Mouse (Mus musculus): Measurements from ENCODE around the gene Prkaa1. TPM values are rescaled to one million over a fixed set of nuclear protein-coding genes. Genes with fewer than 3 reads are reported as not detected.

Prkaa1 gene
- polyA plus RNA-seq, 1 experiment from 2014 or later: 12.9 TPM

DNA sequence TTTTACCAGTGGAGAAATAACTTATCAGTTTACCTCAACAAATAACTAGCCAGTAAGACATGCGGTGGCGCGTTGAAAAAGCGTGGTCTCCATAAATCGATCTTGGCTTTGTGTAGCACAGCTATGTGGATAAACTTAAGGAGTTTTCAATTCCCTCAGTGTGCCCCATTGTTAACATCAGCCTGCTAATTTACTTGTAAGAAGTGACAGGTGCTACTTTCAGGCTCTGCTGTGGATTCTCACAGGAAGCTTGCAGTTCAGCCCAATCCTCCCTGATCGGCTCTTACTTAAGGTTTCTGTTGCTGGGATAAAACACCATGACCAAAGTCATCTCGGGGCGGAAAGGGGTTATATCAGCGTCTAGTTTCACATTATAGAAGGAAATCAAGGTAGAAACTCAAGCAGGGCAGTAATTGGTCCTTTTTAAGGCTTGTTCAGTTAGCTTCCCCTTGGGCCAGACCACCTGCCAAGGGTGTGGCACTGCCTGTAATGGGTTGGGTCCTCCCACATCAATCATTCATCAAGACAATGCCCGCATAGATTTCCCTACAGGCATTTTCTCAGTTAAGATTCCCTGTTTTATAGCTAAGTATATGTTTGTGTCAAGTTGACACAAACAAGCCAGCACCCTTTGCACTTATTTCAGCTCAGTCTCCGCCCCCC, 41.1 kb downstream of the Prkaa1 start:
- H3K27ac ChIP-seq (ENCODE audit: low read length): peak overlapping the region; percentile 91
- no peaks in the 10 kb centered on the region for H3K9me3 ChIP-seq (replicated peaks; ENCODE audit: control insufficient read depth, low read length, poor library complexity, severe bottlenecking)
- peak overlapping the region; percentile 61 for H3K9ac ChIP-seq (ENCODE audit: low read depth, low read length)
- peaks cover 17% of the 10 kb centered on the region for H3K4me1 ChIP-seq (ENCODE audit: control insufficient read depth, insufficient read depth, low read length)
- H3K4me3 ChIP-seq (ENCODE audit: low read depth, low read length): peak overlapping the region; percentile 62
- 42% methylated on average over 10 of the region's 11 CpGs for WGBS
- peak overlapping the region; percentile 68 for H3K4me2 ChIP-seq (ENCODE audit: low read length)
- peak; percentile 66 for ATAC-seq
- no peaks in the 10 kb centered on the region for H3K27me3 ChIP-seq (ENCODE audit: control insufficient read depth, insufficient read depth, low read depth, low read length)
- H3K36me3 ChIP-seq (ENCODE audit: control insufficient read depth, insufficient read depth, low read length): no peaks in the 10 kb centered on the region

DNA sequence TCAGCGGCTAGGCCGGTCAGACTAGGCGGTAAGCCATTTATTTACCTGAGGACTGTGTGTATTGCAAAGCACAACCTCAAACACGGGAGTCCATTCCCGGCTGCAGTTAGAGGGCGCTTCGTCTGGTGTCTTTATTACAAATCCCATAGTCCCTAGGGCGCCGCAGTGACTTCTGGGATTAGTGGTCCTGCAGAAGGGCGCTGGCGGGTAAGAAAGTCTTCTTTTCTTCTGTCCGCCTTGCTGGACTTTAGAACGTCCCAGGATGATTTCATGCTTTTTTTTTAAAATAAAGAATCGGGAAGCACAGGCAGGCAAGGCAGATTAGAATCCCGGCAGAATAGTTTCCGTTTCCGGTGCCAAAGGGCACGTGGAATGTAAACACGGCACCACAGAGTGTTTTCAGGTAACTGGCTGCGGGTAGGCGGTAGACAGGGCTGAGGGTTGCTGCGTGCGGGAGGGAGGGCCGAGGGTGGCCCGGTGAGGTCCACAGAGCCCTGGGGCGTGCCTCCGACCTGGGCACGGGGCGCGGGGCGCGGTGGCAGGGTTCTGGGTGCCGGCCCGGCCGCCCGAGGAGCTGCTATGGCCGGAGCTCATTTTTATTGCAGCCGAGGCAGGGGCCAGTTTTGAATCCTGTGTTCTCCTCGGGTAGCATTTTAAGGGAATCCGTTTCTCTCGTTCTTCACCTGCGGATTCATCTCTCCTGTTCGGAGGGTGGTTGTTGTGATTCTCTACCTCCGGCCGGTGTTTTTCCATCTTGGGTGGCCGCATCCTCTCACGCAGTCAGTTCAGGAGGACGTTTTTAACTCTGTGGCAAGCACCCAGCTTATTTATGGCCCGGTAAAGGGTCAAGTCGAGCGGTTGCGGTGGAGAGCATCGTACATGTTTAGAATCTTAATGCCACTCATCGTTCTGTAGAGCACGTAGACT, 42.0 kb downstream of the Prkaa1 start, which contains the start of gene Ttc33:
Gene Ttc33, plus strand, starts transcription at position 160 of the 927 bp plus-strand sequence.
- H3K4me3 ChIP-seq (ENCODE audit: low read depth, low read length): peak within 1 kb of the TSS; percentile 62
- no peaks in the 10 kb centered on the region for H3K9me3 ChIP-seq (replicated peaks; ENCODE audit: control insufficient read depth, low read length, poor library complexity, severe bottlenecking)
- peak within 1 kb of the TSS; percentile 61 for H3K9ac ChIP-seq (ENCODE audit: low read depth, low read length)
- H3K4me1 ChIP-seq (ENCODE audit: control insufficient read depth, insufficient read depth, low read length): peaks cover 17% of the 10 kb centered on the region
- ATAC-seq: peak; percentile 95
- no peaks in the 10 kb centered on the region for H3K27me3 ChIP-seq (ENCODE audit: control insufficient read depth, insufficient read depth, low read depth, low read length)
- WGBS: under 1% methylated on average over 55 of the region's 55 CpGs
- H3K4me2 ChIP-seq (ENCODE audit: low read length): peak within 1 kb of the TSS; percentile 68
- no peaks in the 10 kb centered on the region for H3K36me3 ChIP-seq (ENCODE audit: control insufficient read depth, insufficient read depth, low read length)
- H3K27ac ChIP-seq (ENCODE audit: low read length): peak within 1 kb of the TSS; percentile 91

DNA sequence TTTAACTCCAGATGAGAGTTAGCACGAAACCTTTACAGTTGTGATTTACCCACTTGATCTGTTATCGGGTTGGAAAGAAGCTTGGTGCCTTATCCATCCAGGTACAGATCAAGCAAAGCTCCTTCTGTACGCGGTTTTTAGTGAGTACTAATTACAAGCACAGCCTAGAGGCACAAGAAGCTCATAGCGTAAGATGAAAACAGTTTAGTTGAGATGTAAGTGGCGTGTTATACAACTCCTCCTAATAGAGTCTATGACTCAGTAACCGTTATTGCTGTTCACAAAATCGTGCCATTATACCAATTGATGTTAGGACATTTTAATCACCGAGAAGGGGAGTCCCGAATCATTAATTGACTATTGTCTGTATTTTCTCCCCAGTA, 42.6 kb downstream of the Prkaa1 start:
- no peak; the same call in 1 of the 2 replicates for ATAC-seq
- Histone ChIP-seq H3K9ac (ENCODE audit: low read depth, low read length) (peak overlapping the region; percentile 61), H3K36me3 (ENCODE audit: control insufficient read depth, insufficient read depth, low read length) (no peaks in the 10 kb centered on the region), H3K27ac (ENCODE audit: low read length) (peak overlapping the region; percentile 91), H3K9me3 (replicated peaks; ENCODE audit: control insufficient read depth, low read length, poor library complexity, severe bottlenecking) (no peaks in the 10 kb centered on the region), H3K4me3 (ENCODE audit: low read depth, low read length) (peak overlapping the region; percentile 62), H3K27me3 (ENCODE audit: control insufficient read depth, insufficient read depth, low read depth, low read length) (no peaks in the 10 kb centered on the region), H3K4me2 (ENCODE audit: low read length) (peak overlapping the region; percentile 68), H3K4me1 (ENCODE audit: control insufficient read depth, insufficient read depth, low read length) (peaks cover 17% of the 10 kb centered on the region)
- WGBS: 36% methylated on average over 10 of the region's 10 CpGs

DNA sequence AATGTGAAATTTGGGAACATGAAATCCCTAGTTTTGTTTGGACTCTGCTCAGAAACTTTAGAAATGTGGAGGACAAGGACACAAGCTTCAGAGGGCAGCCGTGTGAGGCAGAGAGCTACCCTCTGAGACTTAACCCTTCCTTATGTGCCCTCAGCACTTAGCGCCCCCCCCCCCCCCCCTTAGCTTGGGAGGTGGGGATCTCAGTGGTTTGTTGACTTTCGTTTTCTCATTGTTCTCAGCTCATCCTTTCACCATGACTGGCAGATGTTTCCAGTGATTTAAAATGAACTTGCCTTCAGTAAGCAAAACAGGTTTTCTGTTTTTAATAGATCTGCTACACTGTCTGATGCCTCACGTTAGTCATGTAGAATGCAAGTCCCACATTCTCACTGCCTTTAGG, 43.5 kb downstream of the Prkaa1 start:
- ATAC-seq: no peak
- H3K36me3 ChIP-seq (ENCODE audit: control insufficient read depth, insufficient read depth, low read length): peaks cover 5% of the 10 kb centered on the region; the same call in 1 of the 2 replicates
- H3K9ac ChIP-seq (ENCODE audit: low read depth, low read length): no peak overlapping the region
- H3K27ac ChIP-seq (ENCODE audit: low read length): no peak overlapping the region
- H3K27me3 ChIP-seq (ENCODE audit: control insufficient read depth, insufficient read depth, low read depth, low read length): no peaks in the 10 kb centered on the region
- H3K4me2 ChIP-seq (ENCODE audit: low read length): no peak overlapping the region
- H3K4me3 ChIP-seq (ENCODE audit: low read depth, low read length): no peak overlapping the region
- 54% methylated on average over 4 of the region's 4 CpGs for WGBS
- H3K4me1 ChIP-seq (ENCODE audit: control insufficient read depth, insufficient read depth, low read length): peaks cover 17% of the 10 kb centered on the region
- no peaks in the 10 kb centered on the region for H3K9me3 ChIP-seq (replicated peaks; ENCODE audit: control insufficient read depth, low read length, poor library complexity, severe bottlenecking)

DNA sequence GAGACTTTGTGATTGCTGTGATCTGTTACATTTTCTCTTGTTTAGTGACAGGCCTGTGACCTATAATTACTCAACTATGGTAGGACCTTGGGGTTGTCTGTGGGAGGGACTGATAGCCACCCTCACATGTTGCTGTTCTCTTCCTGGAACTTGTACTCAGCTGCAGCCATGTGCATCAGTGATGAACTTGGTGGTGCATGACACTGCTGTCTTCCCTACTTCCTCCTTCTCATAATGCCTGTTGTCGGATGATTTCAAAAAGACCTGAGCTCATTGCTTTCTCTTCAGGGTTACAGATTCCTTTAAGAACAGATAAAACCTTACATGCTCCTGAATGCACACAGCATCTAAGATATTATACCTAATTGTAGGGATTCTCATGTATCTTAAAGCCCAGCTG, 44.4 kb downstream of the Prkaa1 start:
- Histone ChIP-seq H3K9me3 (replicated peaks; ENCODE audit: control insufficient read depth, low read length, poor library complexity, severe bottlenecking) (no peaks in the 10 kb centered on the region), H3K4me3 (ENCODE audit: low read depth, low read length) (no peak overlapping the region), H3K4me1 (ENCODE audit: control insufficient read depth, insufficient read depth, low read length) (peaks cover 17% of the 10 kb centered on the region), H3K27me3 (ENCODE audit: control insufficient read depth, insufficient read depth, low read depth, low read length) (no peaks in the 10 kb centered on the region), H3K9ac (ENCODE audit: low read depth, low read length) (no peak overlapping the region), H3K4me2 (ENCODE audit: low read length) (no peak overlapping the region), H3K36me3 (ENCODE audit: control insufficient read depth, insufficient read depth, low read length) (peaks cover 5% of the 10 kb centered on the region; the same call in 1 of the 2 replicates), H3K27ac (ENCODE audit: low read length) (no peak overlapping the region)
- WGBS: 94% methylated on average over 1 of the region's 1 CpGs
- no peak for ATAC-seq

DNA sequence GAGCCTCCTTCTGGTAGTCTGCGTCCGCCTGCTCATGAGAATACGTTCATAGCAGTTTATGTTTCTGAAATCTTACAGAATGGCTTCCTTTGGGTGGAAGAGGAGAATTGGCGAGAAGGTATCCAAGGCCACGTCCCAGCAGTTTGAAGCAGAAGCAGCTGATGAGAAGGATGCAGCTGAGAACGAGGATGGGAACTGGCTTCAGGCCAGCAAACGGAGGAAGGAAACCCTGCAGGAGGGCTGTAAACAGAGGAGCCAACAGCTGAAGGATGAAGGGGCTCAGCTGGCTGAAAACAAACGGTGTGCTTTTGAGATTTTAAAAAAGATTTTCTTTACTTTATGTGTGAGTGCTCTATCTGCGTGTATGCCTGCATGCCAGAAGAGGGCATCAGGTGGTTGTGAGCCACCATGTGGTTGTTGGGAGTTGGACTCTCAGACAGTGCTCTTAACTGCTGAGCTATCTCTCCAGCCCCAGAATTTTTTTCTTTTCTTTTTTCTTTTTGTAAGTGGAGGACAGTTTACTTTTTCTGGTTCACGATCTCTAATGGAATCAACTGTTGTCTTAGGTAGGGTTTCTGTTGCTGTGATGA, 45.9 kb downstream of the Prkaa1 start:
- no peaks in the 10 kb centered on the region for H3K27me3 ChIP-seq (ENCODE audit: control insufficient read depth, insufficient read depth, low read depth, low read length)
- no peak for ATAC-seq
- no peaks in the 10 kb centered on the region for H3K9me3 ChIP-seq (replicated peaks; ENCODE audit: control insufficient read depth, low read length, poor library complexity, severe bottlenecking)
- H3K9ac ChIP-seq (ENCODE audit: low read depth, low read length): no peak overlapping the region
- peaks cover 5% of the 10 kb centered on the region; the same call in 1 of the 2 replicates for H3K36me3 ChIP-seq (ENCODE audit: control insufficient read depth, insufficient read depth, low read length)
- no peak overlapping the region for H3K27ac ChIP-seq (ENCODE audit: low read length)
- no peak overlapping the region for H3K4me3 ChIP-seq (ENCODE audit: low read depth, low read length)
- H3K4me1 ChIP-seq (ENCODE audit: control insufficient read depth, insufficient read depth, low read length): peaks cover 12% of the 10 kb centered on the region
- no peak overlapping the region for H3K4me2 ChIP-seq (ENCODE audit: low read length)
- WGBS: 69% methylated on average over 10 of the region's 10 CpGs

DNA sequence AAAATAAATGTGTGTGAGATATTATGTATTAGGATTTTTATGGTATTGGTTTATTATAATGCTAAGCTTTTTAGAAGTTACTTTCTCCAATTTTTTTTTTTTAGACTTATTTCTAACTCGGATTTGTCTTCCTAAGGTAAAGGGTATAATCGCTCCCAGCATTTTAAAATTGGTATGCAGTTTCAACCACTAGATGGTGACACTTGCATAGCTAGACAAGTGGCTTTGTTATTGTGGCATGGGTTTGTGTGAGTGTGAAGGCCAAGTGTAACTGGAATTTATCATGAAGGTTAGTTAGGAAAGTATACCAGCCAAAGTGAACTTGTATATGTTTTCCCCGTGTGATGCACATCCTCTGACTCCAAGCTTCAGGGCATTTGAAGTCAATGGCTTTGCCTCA, 50.2 kb downstream of the Prkaa1 start:
- no peak overlapping the region for H3K4me2 ChIP-seq (ENCODE audit: low read length)
- WGBS: 81% methylated on average over 3 of the region's 3 CpGs
- no peaks in the 10 kb centered on the region for H3K9me3 ChIP-seq (replicated peaks; ENCODE audit: control insufficient read depth, low read length, poor library complexity, severe bottlenecking)
- no peak overlapping the region for H3K9ac ChIP-seq (ENCODE audit: low read depth, low read length)
- ATAC-seq: 0 out of 2 replicates have a peak, but pooled peaks have one; percentile 14
- no peak overlapping the region for H3K4me3 ChIP-seq (ENCODE audit: low read depth, low read length)
- no peaks in the 10 kb centered on the region for H3K4me1 ChIP-seq (ENCODE audit: control insufficient read depth, insufficient read depth, low read length)
- peaks cover 5% of the 10 kb centered on the region; the same call in 1 of the 2 replicates for H3K36me3 ChIP-seq (ENCODE audit: control insufficient read depth, insufficient read depth, low read length)
- no peaks in the 10 kb centered on the region for H3K27me3 ChIP-seq (ENCODE audit: control insufficient read depth, insufficient read depth, low read depth, low read length)
- no peak overlapping the region for H3K27ac ChIP-seq (ENCODE audit: low read length)

DNA sequence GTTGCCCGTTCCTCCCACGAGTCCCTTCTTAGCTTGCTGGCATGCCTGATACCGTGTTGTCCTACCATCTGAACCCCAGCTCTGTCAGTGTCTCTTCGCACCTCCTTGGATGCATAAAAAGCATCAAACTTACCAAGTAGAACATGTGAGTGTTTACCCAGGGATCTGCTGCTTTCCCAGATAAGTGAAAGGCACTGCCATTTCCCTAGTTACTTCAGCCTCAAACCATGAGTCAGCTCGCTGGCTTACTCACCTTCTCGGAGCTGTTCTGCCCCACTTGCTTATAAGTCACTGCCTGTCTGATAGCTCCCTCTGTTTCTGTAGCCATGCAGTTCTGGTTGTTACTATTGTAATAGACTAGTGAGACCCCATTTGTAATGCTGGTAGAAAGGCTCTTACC, 50.8 kb downstream of the Prkaa1 start:
- Histone ChIP-seq H3K9ac (ENCODE audit: low read depth, low read length) (no peak overlapping the region), H3K4me3 (ENCODE audit: low read depth, low read length) (no peak overlapping the region), H3K4me2 (ENCODE audit: low read length) (no peak overlapping the region), H3K9me3 (replicated peaks; ENCODE audit: control insufficient read depth, low read length, poor library complexity, severe bottlenecking) (no peaks in the 10 kb centered on the region), H3K4me1 (ENCODE audit: control insufficient read depth, insufficient read depth, low read length) (no peaks in the 10 kb centered on the region), H3K27me3 (ENCODE audit: control insufficient read depth, insufficient read depth, low read depth, low read length) (no peaks in the 10 kb centered on the region), H3K36me3 (ENCODE audit: control insufficient read depth, insufficient read depth, low read length) (peaks cover 5% of the 10 kb centered on the region; the same call in 1 of the 2 replicates), H3K27ac (ENCODE audit: low read length) (no peak overlapping the region)
- 89% methylated on average over 6 of the region's 6 CpGs for WGBS
- ATAC-seq: no peak

Measured in midbrain, embryonic 16.5 days (tissue).